Mouse (Mus musculus) cerebellum, adult 2 months (tissue): ENCODE data around the gene Phf20. TPM values are rescaled to one million over a fixed set of nuclear protein-coding genes. Genes with fewer than 3 reads are reported as not detected.
"Not testable (repeated sequence)": the region's sequence is repeated elsewhere in the genome, so short reads cannot be mapped to it uniquely, and the experiment has no call there.

ENCODE experiments used
- DNase-seq, 2 experiments: peaks; one replicate each; pipeline ENCODE4 v3.0.0; 2021
- H3K27ac ChIP-seq: fragments of 200-500 bp; 2 replicates; pipeline ENCODE4 v1.5.1; 2012; ENCODE audit warnings: low read length, control low read depth, inconsistent platforms; ENCODE audit not compliant: insufficient read depth
- H3K27me3 ChIP-seq: fragments of 200-500 bp; 2 replicates; pipeline ENCODE4 v1.6.1; 2012; ENCODE audit warnings: inconsistent platforms, mild to moderate bottlenecking, low read length, moderate library complexity; ENCODE audit not compliant: control insufficient read depth, insufficient read depth
- H3K4me1 ChIP-seq: fragments of 200-500 bp; 2 replicates; pipeline ENCODE4 v1.6.1; 2011; ENCODE audit warnings: low read length; ENCODE audit not compliant: control insufficient read depth, insufficient read depth
- H3K4me3 ChIP-seq: fragments of 200-500 bp; replicated peaks from 2 replicates; pipeline ENCODE3; 2011; ENCODE audit warnings: mild to moderate bottlenecking, low read depth, low read length, control low read depth; ENCODE audit not compliant: insufficient read depth
- CTCF ChIP-seq: fragments of 200-500 bp; IDR thresholded peaks from 2 replicates; pipeline ENCODE4 v1.5.1; 2011; ENCODE audit warnings: low read depth, mild to moderate bottlenecking, control low read depth, low read length, moderate library complexity, borderline replicate concordance; ENCODE audit not compliant: insufficient read depth
- POLR2A ChIP-seq: fragments of 200-500 bp; IDR thresholded peaks from 2 replicates; pipeline ENCODE4 v1.6.1; 2011; ENCODE audit warnings: low read length, control low read depth, borderline replicate concordance; ENCODE audit not compliant: insufficient read depth
- WGBS: fragments of 180-500 bp; shearing (Covaris S2); methylation state at CpG from one replicate; pipeline ENCODE4 v1.1.7; 2018; 5-methylcytosine and 5-hydroxymethylcytosine counted together
- polyA plus RNA-seq: library from polyadenylated mRNA; depleted of rRNA; stranded (reverse); fragments of >200 nt; gene quantifications from 2 replicates; pipeline ENCODE4 v1.2.3, GENCODE M21; 2012

Gene Phf20
- polyA plus RNA-seq, 1 experiment, result 44.6 TPM

- Histone ChIP-seq H3K4me3 (no peak overlapping the region), H3K27ac (no peak overlapping the region), H3K27me3 (no peaks in the 10 kb centered on the region), H3K4me1 (peaks cover 14% of the 10 kb centered on the region; the same call in 1 of the 2 replicates)
- DNase-seq, result no peak
- TF ChIP-seq CTCF (peak; percentile 31; the same call in 1 of the 2 replicates), POLR2A (no peak)
- 81% methylated on average over 6 of the region's 6 CpGs for WGBS
Observed at GRCm38 (mm10) chr2:156203917-156204316, 7.7 kb downstream of the Phf20 start.

GRCm38 (mm10) chr2:156217786-156218185 is 21.5 kb downstream of the Phf20 start:
- Histone ChIP-seq H3K27me3 (no peaks in the 10 kb centered on the region), H3K4me1 (no peaks in the 10 kb centered on the region), H3K27ac (no peak overlapping the region), H3K4me3 (no peak overlapping the region)
- TF ChIP-seq POLR2A (no peak), CTCF (no peak)
- WGBS, result 37% methylated on average over 1 of the region's 1 CpGs
- no peak for DNase-seq

GRCm38 (mm10) chr2:156222100-156222499 is 25.8 kb downstream of the Phf20 start:
- Histone ChIP-seq H3K27me3 (no peaks in the 10 kb centered on the region), H3K4me3 (no peak overlapping the region), H3K4me1 (no peaks in the 10 kb centered on the region), H3K27ac (no peak overlapping the region)
- DNase-seq, result no peak
- TF ChIP-seq POLR2A (no peak), CTCF (no peak)

GRCm38 (mm10) chr2:156224043-156224442 is 27.8 kb downstream of the Phf20 start:
- DNase-seq, result no peak
- 96% methylated on average over 5 of the region's 5 CpGs for WGBS
- Histone ChIP-seq H3K4me3 (no peak overlapping the region), H3K27me3 (no peaks in the 10 kb centered on the region), H3K4me1 (no peaks in the 10 kb centered on the region), H3K27ac (no peak overlapping the region)
- TF ChIP-seq CTCF (no peak), POLR2A (no peak)

- peaks cover 6% of the 10 kb centered on the region; the same call in 1 of the 2 replicates for H3K4me1 ChIP-seq
- no peaks in the 10 kb centered on the region for H3K27me3 ChIP-seq
- H3K4me3 ChIP-seq, result no peak overlapping the region
- no peak overlapping the region for H3K27ac ChIP-seq
- WGBS, result 90% methylated on average over 1 of the region's 1 CpGs
- no peak for TF ChIP-seq CTCF
- no peak for TF ChIP-seq POLR2A
- DNase-seq, result no peak
Observed at GRCm38 (mm10) chr2:156227689-156228088, 31.4 kb downstream of the Phf20 start.

- WGBS, result 95% methylated on average over 1 of the region's 1 CpGs
- TF ChIP-seq POLR2A, result no peak
- TF ChIP-seq CTCF, result no peak
- peaks cover 12% of the 10 kb centered on the region; the same call in 1 of the 2 replicates for H3K4me1 ChIP-seq
Observed at GRCm38 (mm10) chr2:156229171-156229570, 32.9 kb downstream of the Phf20 start.

GRCm38 (mm10) chr2:156231340-156231739 is 35.1 kb downstream of the Phf20 start:
- Histone ChIP-seq H3K27me3 (no peaks in the 10 kb centered on the region), H3K27ac (no peak overlapping the region), H3K4me1 (peaks cover 19% of the 10 kb centered on the region), H3K4me3 (no peak overlapping the region)
- TF ChIP-seq POLR2A (no peak), CTCF (no peak)
- DNase-seq, result peak; percentile 51 to 74

More at GRCm38 (mm10) chr2:156229171-156229570, 32.9 kb downstream of the Phf20 start:
- Histone ChIP-seq H3K4me3 (no peak overlapping the region), H3K27ac (no peak overlapping the region), H3K27me3 (no peaks in the 10 kb centered on the region)
- DNase-seq, result no peak

GRCm38 (mm10) chr2:156233275-156233948 is 37.1 kb downstream of the Phf20 start:
- H3K4me3 ChIP-seq, result no peak overlapping the region
- no peaks in the 10 kb centered on the region for H3K27me3 ChIP-seq
- WGBS, result 16% methylated on average over 3 of the region's 3 CpGs
- H3K27ac ChIP-seq, result peak overlapping the region; percentile 90
- peaks cover 19% of the 10 kb centered on the region for H3K4me1 ChIP-seq
- TF ChIP-seq CTCF (no peak), POLR2A (peak; percentile 20; the same call in 1 of the 2 replicates)
- DNase-seq, result peak; percentile 87 to 94

- WGBS, result 33% methylated on average over 2 of the region's 2 CpGs
Observed at GRCm38 (mm10) chr2:156234016-156234415, 37.8 kb downstream of the Phf20 start.

More at GRCm38 (mm10) chr2:156234016-156234415, 37.8 kb downstream of the Phf20 start:
- not testable (repeated sequence) for DNase-seq, H3K4me3 ChIP-seq, H3K27me3 ChIP-seq
- peaks cover 19% of the 10 kb centered on the region for H3K4me1 ChIP-seq
- peak overlapping the region; percentile 62; the same call in 1 of the 2 replicates for H3K27ac ChIP-seq
